Mouse (Mus musculus) heart, postnatal 0 days (tissue): ENCODE results near the gene Olfr556. TPM values are rescaled to one million over a fixed set of nuclear protein-coding genes. Genes with fewer than 3 reads are reported as not detected.
A peak's percentile ranks its signal among the peaks of the same experiment; 100 is the strongest.

ENCODE experiments used
- ATAC-seq: fragments of 200-750 bp; cut with Nextera tagmentation; 2 replicates; pipeline ENCODE4 v1.8.0; 2017; ENCODE audit warnings: low read depth, moderate number of reproducible peaks, moderate library complexity; ENCODE audit not compliant: insufficient read depth
- DNase-seq: peaks from one replicate; pipeline ENCODE4 v3.0.0-alpha.2; 2016; ENCODE audit warnings: low spot score
- H3K27ac ChIP-seq: fragments of 300-500 bp; sonication (generic); 2 replicates; pipeline ENCODE4 v1.5.1; 2014; ENCODE audit warnings: low read depth, mild to moderate bottlenecking
- H3K27me3 ChIP-seq: fragments of 300-500 bp; sonication (generic); 2 replicates; pipeline ENCODE4 v1.6.1; 2014; ENCODE audit warnings: low read length, mixed read lengths; ENCODE audit not compliant: control insufficient read depth, insufficient read depth
- H3K36me3 ChIP-seq: fragments of 300-500 bp; sonication (generic); replicated peaks from 2 replicates; pipeline ENCODE4 v1.6.1; 2014; ENCODE audit warnings: low read length, mixed read lengths; ENCODE audit not compliant: control insufficient read depth, insufficient read depth
- H3K4me1 ChIP-seq: fragments of 300-500 bp; sonication (generic); 2 replicates; pipeline ENCODE4 v1.6.1; 2014; ENCODE audit warnings: antibody characterized with exemption; ENCODE audit not compliant: control insufficient read depth, insufficient read depth
- H3K4me2 ChIP-seq: fragments of 300-500 bp; sonication (generic); 2 replicates; pipeline ENCODE4 v1.6.1; 2014; ENCODE audit warnings: low read depth, mild to moderate bottlenecking, low read length, moderate library complexity
- H3K4me3 ChIP-seq: fragments of 300-500 bp; sonication (generic); 2 replicates; pipeline ENCODE4 v1.5.1; 2014; ENCODE audit warnings: low read depth, low read length
- H3K9ac ChIP-seq: fragments of 300-500 bp; sonication (generic); replicated peaks from 2 replicates; pipeline ENCODE4 v1.6.1; 2014; ENCODE audit warnings: low read depth, low read length, mixed read lengths
- H3K9me3 ChIP-seq: fragments of 300-500 bp; sonication (generic); replicated peaks from 2 replicates; pipeline ENCODE4 v1.6.1; 2016; ENCODE audit warnings: low read length; ENCODE audit not compliant: control insufficient read depth
- CTCF ChIP-seq: IDR thresholded peaks from 2 replicates; pipeline ENCODE4 v1.5.1; 2016; ENCODE audit warnings: antibody characterized with exemption, control low read depth, low read depth
- EP300 ChIP-seq: IDR thresholded peaks from 2 replicates; pipeline ENCODE4 v1.6.1; 2016; ENCODE audit warnings: antibody characterized with exemption, low read depth
- WGBS: fragments of 180-500 bp; shearing (Covaris S2); extraction: QIAGEN DNeasy Blood & Tissue Kit; methylation state at CpG from one replicate; pipeline ENCODE4 v1.1.7; 2014; 5-methylcytosine and 5-hydroxymethylcytosine counted together
- polyA plus RNA-seq: library from polyadenylated mRNA; unstranded; fragments of >200 nt; fragmentation: Nextera tagmentation; extraction: Ambion mirVana; gene quantifications from 2 replicates; pipeline ENCODE4 v1.2.1, GENCODE M21; 2015
- total RNA-seq: library from RNA; depleted of rRNA; stranded (reverse); fragments of >200 nt; gene quantifications from 2 replicates; pipeline ENCODE4 v1.2.3, GENCODE M21; 2014; ENCODE audit warnings: low replicate concordance; rRNA removed

Gene Olfr556
- total and polyA plus RNA-seq, 2 experiments from 2014 or later: not detected

DNA sequence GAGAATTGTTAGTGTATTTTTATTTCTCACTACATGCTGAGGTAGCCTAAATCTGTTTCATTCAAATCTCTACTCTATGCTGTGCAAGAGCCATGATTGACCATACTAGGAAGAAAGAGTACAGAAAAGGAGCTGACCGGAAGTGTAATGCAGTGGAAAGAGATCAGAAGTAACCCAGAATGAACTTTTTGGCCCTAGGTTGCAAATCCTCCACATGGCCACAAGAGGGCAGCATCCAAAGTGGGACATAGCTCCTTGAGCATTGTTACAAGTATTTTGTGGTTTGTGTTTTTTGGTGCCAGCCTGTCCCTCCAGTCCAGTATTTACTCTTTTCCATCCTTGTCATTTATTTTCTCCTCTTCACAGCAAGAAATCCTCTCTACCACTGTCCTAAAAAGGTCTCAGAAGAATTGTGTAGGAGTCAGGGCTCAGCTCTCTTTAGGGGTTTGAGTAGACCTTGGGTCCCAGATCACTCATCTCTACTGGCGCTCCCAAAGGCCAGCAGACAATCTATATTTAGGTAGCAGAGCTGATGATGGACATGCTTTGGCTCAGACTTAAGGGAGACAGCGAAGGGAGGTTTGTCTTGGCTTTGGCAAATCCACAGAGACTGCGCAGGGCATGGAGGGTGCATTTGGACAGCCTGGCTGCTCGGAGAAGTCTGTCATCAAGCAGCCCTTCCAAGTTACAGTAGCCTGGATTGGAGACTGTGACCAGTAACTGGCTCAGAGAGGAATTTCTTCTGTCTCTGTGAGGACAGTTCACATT, 30.8 kb downstream of the Olfr556 start, which contains the start of gene Olfr557:
Gene Olfr557, plus strand, starts transcription at position 553 of the 768 bp plus-strand sequence.
- no peaks in the 10 kb centered on the region for H3K9me3 ChIP-seq
- H3K27me3 ChIP-seq: no peaks in the 10 kb centered on the region
- H3K4me3 ChIP-seq: no peak within 1 kb of the TSS
- TF ChIP-seq EP300 (no peak), CTCF (peak; percentile 80)
- H3K4me1 ChIP-seq: no peaks in the 10 kb centered on the region
- H3K27ac ChIP-seq: no peak within 1 kb of the TSS
- H3K36me3 ChIP-seq: no peaks in the 10 kb centered on the region
- H3K4me2 ChIP-seq: no peak within 1 kb of the TSS
- H3K9ac ChIP-seq: no peak within 1 kb of the TSS
- 50% methylated on average over 5 of the region's 5 CpGs for WGBS
- ATAC-seq: no peak
- peak; percentile 16 for DNase-seq

DNA sequence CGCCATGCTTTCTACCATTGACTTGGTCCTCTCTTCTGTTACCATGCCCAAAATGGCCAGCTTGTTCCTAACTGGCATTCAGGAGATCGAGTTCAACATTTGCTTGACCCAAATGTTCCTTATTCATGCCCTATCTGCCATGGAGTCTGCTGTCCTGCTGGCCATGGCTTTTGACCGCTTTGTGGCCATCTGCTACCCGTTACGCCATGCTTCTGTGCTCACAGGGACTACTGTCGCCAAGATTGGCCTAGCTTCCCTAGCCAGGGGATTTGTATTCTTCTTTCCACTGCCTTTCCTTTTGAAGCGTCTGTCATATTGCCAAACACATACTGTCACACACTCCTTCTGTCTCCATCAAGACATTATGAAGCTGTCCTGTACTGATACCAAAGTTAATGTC, 33.8 kb downstream of the Olfr556 start:
- no peaks in the 10 kb centered on the region for H3K4me1 ChIP-seq
- H3K4me2 ChIP-seq: no peak overlapping the region
- TF ChIP-seq CTCF (no peak), EP300 (no peak)
- H3K36me3 ChIP-seq: no peaks in the 10 kb centered on the region
- WGBS: 78% methylated on average over 7 of the region's 7 CpGs
- ATAC-seq (no peak), DNase-seq (no peak)
- H3K27ac ChIP-seq: no peak overlapping the region
- no peaks in the 10 kb centered on the region for H3K27me3 ChIP-seq
- no peak overlapping the region for H3K9ac ChIP-seq
- no peak overlapping the region for H3K4me3 ChIP-seq
- H3K9me3 ChIP-seq: no peaks in the 10 kb centered on the region

DNA sequence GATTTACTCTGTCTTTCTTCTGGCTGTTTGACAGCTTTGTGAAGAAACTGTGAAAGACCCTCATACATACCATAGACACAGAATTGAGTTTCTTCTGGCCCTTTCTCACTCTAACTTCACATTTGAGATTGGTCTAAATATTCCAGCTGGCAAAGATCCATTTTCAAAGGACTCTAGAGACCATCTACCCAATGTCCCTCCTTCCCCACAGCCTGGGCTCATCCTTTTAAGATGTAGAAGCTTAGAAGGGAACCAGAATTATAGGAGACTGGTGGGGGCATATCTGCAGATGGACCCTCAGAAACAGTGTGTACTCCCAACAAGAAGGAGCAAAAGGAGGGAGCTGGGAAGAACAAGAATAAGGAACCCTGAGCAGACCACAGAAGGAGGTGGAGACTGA, 37.2 kb downstream of the Olfr556 start, which contains the start of gene Olfr558:
Gene Olfr558, plus strand, starts transcription at position 301 of the 400 bp plus-strand sequence.
- Histone ChIP-seq H3K4me1 (no peaks in the 10 kb centered on the region), H3K4me2 (no peak within 1 kb of the TSS), H3K4me3 (no peak within 1 kb of the TSS), H3K9ac (no peak within 1 kb of the TSS), H3K27me3 (no peaks in the 10 kb centered on the region), H3K27ac (no peak within 1 kb of the TSS), H3K9me3 (no peaks in the 10 kb centered on the region), H3K36me3 (no peaks in the 10 kb centered on the region)
- DNase-seq: no peak
- no peak for ATAC-seq
- TF ChIP-seq EP300 (no peak), CTCF (no peak)

DNA sequence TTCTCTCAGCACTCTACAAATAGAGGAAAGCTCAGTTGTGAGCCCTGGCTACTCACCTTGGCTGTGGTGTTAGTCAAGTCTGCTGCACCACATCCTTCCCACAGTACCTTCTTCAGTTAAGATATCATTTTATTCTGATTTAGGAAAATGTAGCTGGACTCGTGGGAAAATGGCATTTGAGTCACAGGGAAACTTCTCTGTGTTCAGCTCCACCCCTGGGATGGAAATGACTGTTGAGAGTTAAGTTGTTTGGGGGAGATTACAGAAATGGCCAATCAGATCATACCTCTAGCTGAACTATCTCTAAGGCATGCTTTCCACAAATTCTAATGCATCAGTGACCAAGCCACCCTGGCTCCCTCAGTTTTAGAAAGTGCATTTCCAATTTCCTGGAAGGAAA, 54.3 kb downstream of the Olfr556 start, which contains the start of gene Olfr33:
Gene Olfr33, minus strand, starts transcription at position 101 of the 400 bp plus-strand sequence.
- H3K27me3 ChIP-seq: no peaks in the 10 kb centered on the region
- H3K4me3 ChIP-seq: no peak within 1 kb of the TSS
- H3K27ac ChIP-seq: no peak within 1 kb of the TSS
- 0 out of 2 replicates have a peak, but pooled peaks cover 4% of the 10 kb centered on the region for H3K9me3 ChIP-seq
- no peak within 1 kb of the TSS for H3K9ac ChIP-seq
- DNase-seq: no peak
- H3K4me1 ChIP-seq: no peaks in the 10 kb centered on the region
- no peaks in the 10 kb centered on the region for H3K36me3 ChIP-seq
- H3K4me2 ChIP-seq: no peak within 1 kb of the TSS
- ATAC-seq: no peak
- WGBS: 24% methylated on average over 1 of the region's 1 CpGs
- TF ChIP-seq CTCF (no peak), EP300 (no peak)

Other genes with a start within 250 kb of the Olfr556 start
- 58.2 and 102 TPM in 2 replicates for gene Rrm1, start 223.2 kb upstream of the Olfr556 start, total RNA-seq
- gene Rrm1, start 223.2 kb upstream of the Olfr556 start, polyA plus RNA-seq: 34.4 and 36.4 TPM in 2 replicates
- not detected in 2 replicates for gene Olfr543, start 183.2 kb upstream of the Olfr556 start, total RNA-seq
- gene Olfr543, start 183.2 kb upstream of the Olfr556 start, polyA plus RNA-seq: not detected in 2 replicates
- not detected in 2 replicates for gene Olfr544, start 176.6 kb upstream of the Olfr556 start, total RNA-seq
- not detected in 2 replicates for gene Olfr544, start 176.6 kb upstream of the Olfr556 start, polyA plus RNA-seq
- gene Olfr545, start 165.3 kb upstream of the Olfr556 start, total RNA-seq: not detected in 2 replicates
- not detected in 2 replicates for gene Olfr545, start 165.3 kb upstream of the Olfr556 start, polyA plus RNA-seq
- not detected in 2 replicates for gene Olfr547, start 130.2 kb upstream of the Olfr556 start, total RNA-seq
- not detected in 2 replicates for gene Olfr547, start 130.2 kb upstream of the Olfr556 start, polyA plus RNA-seq
- not detected in 2 replicates for gene Olfr548-ps1, start 124.0 kb upstream of the Olfr556 start, total RNA-seq
- gene Olfr548-ps1, start 124.0 kb upstream of the Olfr556 start, polyA plus RNA-seq: not detected in 2 replicates
- not detected in 2 replicates for gene Olfr549, start 115.0 kb upstream of the Olfr556 start, total RNA-seq
- not detected in 2 replicates for gene Olfr549, start 115.0 kb upstream of the Olfr556 start, polyA plus RNA-seq
- 4.0 and 5.6 TPM in 2 replicates for gene Trim21, start 99.4 kb upstream of the Olfr556 start, total RNA-seq
- gene Trim21, start 99.4 kb upstream of the Olfr556 start, polyA plus RNA-seq: 0.22 and 0.32 TPM in 2 replicates
- gene Olfr550, start 93.5 kb upstream of the Olfr556 start, total RNA-seq: not detected in 2 replicates
- not detected in 2 replicates for gene Olfr550, start 93.5 kb upstream of the Olfr556 start, polyA plus RNA-seq
- not detected in 2 replicates for gene Olfr551, start 73.0 kb upstream of the Olfr556 start, total RNA-seq
- not detected in 2 replicates for gene Olfr551, start 73.0 kb upstream of the Olfr556 start, polyA plus RNA-seq
- gene Olfr552, start 67.1 kb upstream of the Olfr556 start, total RNA-seq: not detected in 2 replicates
- gene Olfr552, start 67.1 kb upstream of the Olfr556 start, polyA plus RNA-seq: not detected in 2 replicates
- gene Olfr553, start 46.7 kb upstream of the Olfr556 start, total RNA-seq: not detected in 2 replicates
- not detected in 2 replicates for gene Olfr553, start 46.7 kb upstream of the Olfr556 start, polyA plus RNA-seq
- not detected in 2 replicates for gene Olfr554, start 26.5 kb upstream of the Olfr556 start, total RNA-seq
- not detected in 2 replicates for gene Olfr554, start 26.5 kb upstream of the Olfr556 start, polyA plus RNA-seq
- gene Olfr555, start 6.1 kb upstream of the Olfr556 start, total RNA-seq: not detected in 2 replicates
- not detected in 2 replicates for gene Olfr555, start 6.1 kb upstream of the Olfr556 start, polyA plus RNA-seq
- gene Trim68, start 22.4 kb downstream of the Olfr556 start, total RNA-seq: 10.0 and 22.4 TPM in 2 replicates
- gene Trim68, start 22.4 kb downstream of the Olfr556 start, polyA plus RNA-seq: 8.3 and 8.9 TPM in 2 replicates
- not detected in 2 replicates for gene Olfr557, start 31.0 kb downstream of the Olfr556 start, total RNA-seq
- not detected in 2 replicates for gene Olfr557, start 31.0 kb downstream of the Olfr556 start, polyA plus RNA-seq
- 1.2 and 1.5 TPM in 2 replicates for gene Olfr558, start 37.3 kb downstream of the Olfr556 start, total RNA-seq
- 2.2 and 2.3 TPM in 2 replicates for gene Olfr558, start 37.3 kb downstream of the Olfr556 start, polyA plus RNA-seq
- not detected in 2 replicates for gene Olfr33, start 54.2 kb downstream of the Olfr556 start, total RNA-seq
- gene Olfr33, start 54.2 kb downstream of the Olfr556 start, polyA plus RNA-seq: not detected in 2 replicates
- not detected in 2 replicates for gene Olfr559, start 62.6 kb downstream of the Olfr556 start, total RNA-seq
- gene Olfr559, start 62.6 kb downstream of the Olfr556 start, polyA plus RNA-seq: not detected in 2 replicates
- gene Olfr560, start 94.5 kb downstream of the Olfr556 start, total RNA-seq: not detected in 2 replicates
- not detected in 2 replicates for gene Olfr560, start 94.5 kb downstream of the Olfr556 start, polyA plus RNA-seq
- gene Olfr78, start 94.6 kb downstream of the Olfr556 start, total RNA-seq: 1.0 and 4.1 TPM in 2 replicates
- gene Olfr78, start 94.6 kb downstream of the Olfr556 start, polyA plus RNA-seq: 0.34 and 0.60 TPM in 2 replicates
- not detected in 2 replicates for gene Olfr561, start 106.3 kb downstream of the Olfr556 start, total RNA-seq
- gene Olfr561, start 106.3 kb downstream of the Olfr556 start, polyA plus RNA-seq: not detected in 2 replicates
- not detected in 2 replicates for gene Olfr564, start 138.6 kb downstream of the Olfr556 start, total RNA-seq
- not detected in 2 replicates for gene Olfr564, start 138.6 kb downstream of the Olfr556 start, polyA plus RNA-seq
- not detected in 2 replicates for gene Olfr566, start 193.9 kb downstream of the Olfr556 start, total RNA-seq
- not detected in 2 replicates for gene Olfr566, start 193.9 kb downstream of the Olfr556 start, polyA plus RNA-seq
- gene Olfr568, start 212.2 kb downstream of the Olfr556 start, total RNA-seq: not detected in 2 replicates
- not detected in 2 replicates for gene Olfr568, start 212.2 kb downstream of the Olfr556 start, polyA plus RNA-seq
- gene Olfr569, start 226.0 kb downstream of the Olfr556 start, total RNA-seq: not detected in 2 replicates
- gene Olfr569, start 226.0 kb downstream of the Olfr556 start, polyA plus RNA-seq: not detected in 2 replicates
- gene Olfr570, start 229.7 kb downstream of the Olfr556 start, total RNA-seq: not detected in 2 replicates
- gene Olfr570, start 229.7 kb downstream of the Olfr556 start, polyA plus RNA-seq: not detected in 2 replicates